In genomic region chrX:53716323-53717182, GRCm38 (mm10) we compare ENCODE assay signal across 9 mouse cellular contexts. TPM values are rescaled to one million over a fixed set of nuclear protein-coding genes. Genes with fewer than 3 reads are reported as not detected.
A peak's percentile ranks its signal among the peaks of the same experiment; 100 is the strongest.
DNase-seq lines count a peak whose midpoint lies in the region; ATAC-seq and TF ChIP-seq lines count a peak whose summit lies in the region.
"Had no signal": no experiment of that assay in that cellular context is flagged by ENCODE, and none has a peak within 500 bp of the region (broad histone marks: within the 10 kb centered on the region; RNA-seq: fewer than 3 reads in every experiment).

No protein-coding gene starts in this region.

- H3K9ac ChIP-seq in embryonic facial prominence, embryonic 14.5 days (ENCODE audit: low read depth, low read length): peak overlapping the region; percentile 54
- H3K9ac ChIP-seq in heart, embryonic 13.5 days: peak overlapping the region; percentile 69
- no peak overlapping the region for H3K9ac ChIP-seq in kidney, embryonic 15.5 days
- H3K9ac ChIP-seq in limb, embryonic 14.5 days (ENCODE audit: low read depth, low read length, severe bottlenecking): peak overlapping the region; percentile 64
- peak overlapping the region; percentile 70 for H3K9ac ChIP-seq in midbrain, embryonic 16.5 days (ENCODE audit: low read depth, low read length)

- no peaks in the 10 kb centered on the region for H3K36me3 ChIP-seq in embryonic facial prominence, embryonic 14.5 days (ENCODE audit: control insufficient read depth, insufficient read depth, low read length)
- H3K36me3 ChIP-seq in heart, embryonic 13.5 days: no peaks in the 10 kb centered on the region
- H3K36me3 ChIP-seq in kidney, embryonic 15.5 days: no peaks in the 10 kb centered on the region
- H3K36me3 ChIP-seq in limb, embryonic 14.5 days (ENCODE audit: control insufficient read depth, insufficient read depth, low read length): no peaks in the 10 kb centered on the region
- H3K36me3 ChIP-seq in midbrain, embryonic 16.5 days (ENCODE audit: control insufficient read depth, insufficient read depth, low read length): no peaks in the 10 kb centered on the region

- H3K4me2 ChIP-seq in embryonic facial prominence, embryonic 14.5 days (ENCODE audit: low read depth, low read length): peak overlapping the region; percentile 55
- H3K4me2 ChIP-seq in heart, embryonic 13.5 days: peak overlapping the region; percentile 67
- peak overlapping the region; percentile 60 for H3K4me2 ChIP-seq in kidney, embryonic 15.5 days
- H3K4me2 ChIP-seq in limb, embryonic 14.5 days (replicated peaks; ENCODE audit: low read depth, low read length, severe bottlenecking): peak overlapping the region; percentile 45
- peak overlapping the region; percentile 66 for H3K4me2 ChIP-seq in midbrain, embryonic 16.5 days (ENCODE audit: low read length)

- no peaks in the 10 kb centered on the region for H3K4me1 ChIP-seq in embryonic facial prominence, embryonic 14.5 days (ENCODE audit: control insufficient read depth, insufficient read depth, low read length)
- no peaks in the 10 kb centered on the region for H3K4me1 ChIP-seq in heart, embryonic 13.5 days
- H3K4me1 ChIP-seq in kidney, embryonic 15.5 days: no peaks in the 10 kb centered on the region
- H3K4me1 ChIP-seq in limb, embryonic 14.5 days (ENCODE audit: control insufficient read depth, insufficient read depth, low read length): no peaks in the 10 kb centered on the region
- H3K4me1 ChIP-seq in midbrain, embryonic 16.5 days (ENCODE audit: control insufficient read depth, insufficient read depth, low read length): no peaks in the 10 kb centered on the region

- DNase-seq in CD4-positive, CD25-positive, alpha-beta regulatory T cell, adult 2 months (ENCODE audit: low read depth, low spot score): peak; percentile 0
- DNase-seq in embryonic facial prominence, embryonic 14.5 days (ENCODE audit: low spot score): peak; percentile 50
- peak; percentile 6 for DNase-seq in limb, embryonic 14.5 days (ENCODE audit: low spot score)
- no peak for DNase-seq in thymus, adult 18-20 months

- WGBS in embryonic facial prominence, embryonic 14.5 days: 25% methylated on average over 27 of the region's 49 CpGs
- 18% methylated on average over 48 of the region's 49 CpGs for WGBS in heart, embryonic 13.5 days
- 18% methylated on average over 49 of the region's 49 CpGs for WGBS in kidney, embryonic 15.5 days
- 20% methylated on average over 31 of the region's 49 CpGs for WGBS in limb, embryonic 14.5 days
- WGBS in midbrain, embryonic 16.5 days: 18% methylated on average over 43 of the region's 49 CpGs

- H3K4me3 ChIP-seq in embryonic facial prominence, embryonic 14.5 days (ENCODE audit: low read depth, low read length): peak overlapping the region; percentile 32
- peak overlapping the region; percentile 46 for H3K4me3 ChIP-seq in heart, embryonic 13.5 days
- H3K4me3 ChIP-seq in kidney, embryonic 15.5 days (replicated peaks): peak overlapping the region; percentile 35
- H3K4me3 ChIP-seq in limb, embryonic 14.5 days (replicated peaks; ENCODE audit: low read length): peak overlapping the region; percentile 31
- peak overlapping the region; percentile 42 for H3K4me3 ChIP-seq in midbrain, embryonic 16.5 days (ENCODE audit: low read depth, low read length)

- H3K9me3 ChIP-seq in embryonic facial prominence, embryonic 14.5 days (ENCODE audit: control insufficient read depth, low read length): no peaks in the 10 kb centered on the region
- no peaks in the 10 kb centered on the region for H3K9me3 ChIP-seq in heart, embryonic 13.5 days
- no peaks in the 10 kb centered on the region for H3K9me3 ChIP-seq in kidney, embryonic 15.5 days (replicated peaks)
- H3K9me3 ChIP-seq in limb, embryonic 14.5 days (ENCODE audit: control insufficient read depth, low read length): no peaks in the 10 kb centered on the region
- H3K9me3 ChIP-seq in midbrain, embryonic 16.5 days (replicated peaks; ENCODE audit: control insufficient read depth, low read length, poor library complexity, severe bottlenecking): no peaks in the 10 kb centered on the region

- no peak for ATAC-seq in CD4-positive, CD25-positive, alpha-beta regulatory T cell, adult 4 months
- peak; percentile 88 for ATAC-seq in embryonic facial prominence, embryonic 14.5 days (ENCODE audit: low read depth)
- ATAC-seq in heart, embryonic 13.5 days (ENCODE audit: extremely low read depth, insufficient number of reproducible peaks, low FRiP score, low TSS enrichment): no peak; the same call in 1 of the 2 replicates
- peak; percentile 82 for ATAC-seq in kidney, embryonic 15.5 days (replicated peaks; ENCODE audit: low FRiP score)
- ATAC-seq in limb, embryonic 14.5 days (ENCODE audit: low FRiP score, low read depth): peak; percentile 72
- peak; percentile 94 for ATAC-seq in midbrain, embryonic 16.5 days

- H3K27ac ChIP-seq in embryonic facial prominence, embryonic 14.5 days (replicated peaks; ENCODE audit: low read depth, low read length): no peak overlapping the region
- H3K27ac ChIP-seq in heart, embryonic 13.5 days (replicated peaks): no peak overlapping the region
- H3K27ac ChIP-seq in kidney, embryonic 15.5 days: no peak overlapping the region
- H3K27ac ChIP-seq in limb, embryonic 14.5 days (replicated peaks; ENCODE audit: low read depth, low read length): no peak overlapping the region
- H3K27ac ChIP-seq in midbrain, embryonic 16.5 days (ENCODE audit: low read length): peak overlapping the region; percentile 67

- TF ChIP-seq POLR2A in limb, embryonic 14.5 days (IDR thresholded peaks at IDR 0.05; ENCODE audit: borderline replicate concordance, extremely low read depth, insufficient read depth, insufficient read length): no peak

- H3K27me3 ChIP-seq in embryonic facial prominence, embryonic 14.5 days (replicated peaks; ENCODE audit: control insufficient read depth, insufficient read depth, low read length): no peaks in the 10 kb centered on the region
- no peaks in the 10 kb centered on the region for H3K27me3 ChIP-seq in heart, embryonic 13.5 days (replicated peaks)
- H3K27me3 ChIP-seq in kidney, embryonic 15.5 days: no peaks in the 10 kb centered on the region
- no peaks in the 10 kb centered on the region for H3K27me3 ChIP-seq in limb, embryonic 14.5 days (ENCODE audit: control insufficient read depth, insufficient read depth, low read length)
- H3K27me3 ChIP-seq in midbrain, embryonic 16.5 days (ENCODE audit: control insufficient read depth, insufficient read depth, low read depth, low read length): no peaks in the 10 kb centered on the region

RNA-seq across cellular contexts. Expression of gene 4930502E18Rik, which starts 8.1 kb away (rescaled TPM):
- polyA plus RNA-seq in CD4-positive, CD25-positive, alpha-beta regulatory T cell, adult 4 months (2017; shearing (Covaris generic)): not detected
- polyA plus RNA-seq in embryonic facial prominence, embryonic 14.5 days (2014; fragmentation: Nextera tagmentation; extraction: Ambion mirVana): 0.80 TPM in 1 of 2 replicates, not detected in the other
- 0.33 and 0.40 TPM in 2 replicates for polyA plus RNA-seq in heart, embryonic 13.5 days (2015; fragmentation: Nextera tagmentation; extraction: Ambion mirVana)
- polyA plus RNA-seq in kidney, embryonic 15.5 days (2015; fragmentation: Nextera tagmentation; extraction: Ambion mirVana): 0.71 and 1.4 TPM in 2 replicates
- polyA plus RNA-seq in limb, embryonic 14.5 days (2012; rRNA removed): 0.17 and 0.31 TPM in 2 replicates
- 0.26 and 0.36 TPM in 2 replicates for polyA plus RNA-seq in limb, embryonic 14.5 days (2014; fragmentation: Nextera tagmentation; extraction: Ambion mirVana)
- 0.19 and 0.29 TPM in 2 replicates for polyA plus RNA-seq in midbrain, embryonic 16.5 days (2015; fragmentation: Nextera tagmentation; extraction: Ambion mirVana)
- polyA plus RNA-seq: gonadal fat pad, adult 2 months had no signal

RNA-seq across cellular contexts. Expression of gene 1700013H16Rik, which starts 41.1 kb away (rescaled TPM):
- not detected for polyA plus RNA-seq in CD4-positive, CD25-positive, alpha-beta regulatory T cell, adult 4 months (2017; shearing (Covaris generic))
- not detected in 2 replicates for polyA plus RNA-seq in embryonic facial prominence, embryonic 14.5 days (2014; fragmentation: Nextera tagmentation; extraction: Ambion mirVana)
- polyA plus RNA-seq in heart, embryonic 13.5 days (2015; fragmentation: Nextera tagmentation; extraction: Ambion mirVana): not detected in 2 replicates
- polyA plus RNA-seq in kidney, embryonic 15.5 days (2015; fragmentation: Nextera tagmentation; extraction: Ambion mirVana): not detected in 2 replicates
- polyA plus RNA-seq in limb, embryonic 14.5 days (2012; rRNA removed): not detected in 2 replicates
- not detected in 2 replicates for polyA plus RNA-seq in limb, embryonic 14.5 days (2014; fragmentation: Nextera tagmentation; extraction: Ambion mirVana)
- polyA plus RNA-seq in midbrain, embryonic 16.5 days (2015; fragmentation: Nextera tagmentation; extraction: Ambion mirVana): not detected in 2 replicates
- polyA plus RNA-seq: gonadal fat pad, adult 2 months had no signal

RNA-seq across cellular contexts. Expression of gene Rtl8b, which starts 46.3 kb away (rescaled TPM):
- 10 to 100 TPM; 11.7 to 13.9 TPM for polyA plus RNA-seq in CD4-positive, CD25-positive, alpha-beta regulatory T cell, adult 4 months (2017; shearing (Covaris generic))
- 71.0 and 78.8 TPM in 2 replicates for polyA plus RNA-seq in embryonic facial prominence, embryonic 14.5 days (2014; fragmentation: Nextera tagmentation; extraction: Ambion mirVana)
- 65.3 and 77.3 TPM in 2 replicates for polyA plus RNA-seq in heart, embryonic 13.5 days (2015; fragmentation: Nextera tagmentation; extraction: Ambion mirVana)
- 62.8 and 65.5 TPM in 2 replicates for polyA plus RNA-seq in kidney, embryonic 15.5 days (2015; fragmentation: Nextera tagmentation; extraction: Ambion mirVana)
- polyA plus RNA-seq in limb, embryonic 14.5 days (2012; rRNA removed): 117 and 144 TPM in 2 replicates
- 66.0 and 69.5 TPM in 2 replicates for polyA plus RNA-seq in limb, embryonic 14.5 days (2014; fragmentation: Nextera tagmentation; extraction: Ambion mirVana)
- 179 and 185 TPM in 2 replicates for polyA plus RNA-seq in midbrain, embryonic 16.5 days (2015; fragmentation: Nextera tagmentation; extraction: Ambion mirVana)

RNA-seq across cellular contexts. Expression of gene Zfp36l3, which starts 59.6 kb away (rescaled TPM):
- not detected for polyA plus RNA-seq in CD4-positive, CD25-positive, alpha-beta regulatory T cell, adult 4 months (2017; shearing (Covaris generic))
- polyA plus RNA-seq in embryonic facial prominence, embryonic 14.5 days (2014; fragmentation: Nextera tagmentation; extraction: Ambion mirVana): not detected in 2 replicates
- polyA plus RNA-seq in heart, embryonic 13.5 days (2015; fragmentation: Nextera tagmentation; extraction: Ambion mirVana): not detected in 2 replicates
- 0.06 TPM in 1 of 2 replicates, not detected in the other for polyA plus RNA-seq in kidney, embryonic 15.5 days (2015; fragmentation: Nextera tagmentation; extraction: Ambion mirVana)
- polyA plus RNA-seq in limb, embryonic 14.5 days (2012; rRNA removed): 0.09 and 0.10 TPM in 2 replicates
- polyA plus RNA-seq in limb, embryonic 14.5 days (2014; fragmentation: Nextera tagmentation; extraction: Ambion mirVana): not detected in 2 replicates
- polyA plus RNA-seq in midbrain, embryonic 16.5 days (2015; fragmentation: Nextera tagmentation; extraction: Ambion mirVana): not detected in 2 replicates
- polyA plus RNA-seq: gonadal fat pad, adult 2 months had no signal

Comparison
In these comparisons a context has a peak if more than half of its experiments do, and no peak if none do; other contexts are left out.
1. DNase-seq: peak in CD4-positive, CD25-positive, alpha-beta regulatory T cell, adult 2 months (single experiment), embryonic facial prominence, embryonic 14.5 days (single experiment) and limb, embryonic 14.5 days (single experiment); none in thymus, adult 18-20 months (0 of 2).
2. ATAC-seq: peak in embryonic facial prominence, embryonic 14.5 days (single experiment), kidney, embryonic 15.5 days (single experiment), limb, embryonic 14.5 days (single experiment) and midbrain, embryonic 16.5 days (single experiment); none in CD4-positive, CD25-positive, alpha-beta regulatory T cell, adult 4 months (single experiment) and heart, embryonic 13.5 days (single experiment).
3. Peak in every context shown above with its lines, with median percentiles within 50 percentile points of each other: H3K4me2 ChIP-seq and H3K4me3 ChIP-seq.